Mouse (Mus musculus) kidney, embryonic 14.5 days (tissue): Measurements from ENCODE around the gene Tiprl. TPM values are rescaled to one million over a fixed set of nuclear protein-coding genes. Genes with fewer than 3 reads are reported as not detected.

ENCODE experiments used
- ATAC-seq: fragments of 200-750 bp; cut with Nextera tagmentation; 2 replicates; pipeline ENCODE4 v1.8.0; 2017; ENCODE audit warnings: moderate number of reproducible peaks, mild to moderate bottlenecking, moderate TSS enrichment, moderate library complexity; ENCODE audit not compliant: low FRiP score, low TSS enrichment
- H3K27ac ChIP-seq: fragments of 300-500 bp; sonication (generic); 2 replicates; pipeline ENCODE4 v1.5.1; 2014; ENCODE audit warnings: low read depth, mild to moderate bottlenecking, low read length, moderate library complexity, mixed read lengths
- H3K27me3 ChIP-seq: fragments of 300-500 bp; sonication (generic); 2 replicates; pipeline ENCODE4 v1.6.1; 2014; ENCODE audit warnings: mild to moderate bottlenecking, low read length; ENCODE audit not compliant: control insufficient read depth, insufficient read depth
- H3K36me3 ChIP-seq: fragments of 300-500 bp; sonication (generic); 2 replicates; pipeline ENCODE4 v1.6.1; 2014; ENCODE audit warnings: low read length, mixed read lengths; ENCODE audit not compliant: control insufficient read depth, insufficient read depth
- H3K4me1 ChIP-seq: fragments of 300-500 bp; sonication (generic); 2 replicates; pipeline ENCODE4 v1.6.1; 2014; ENCODE audit warnings: low read length, mixed read lengths; ENCODE audit not compliant: control insufficient read depth, insufficient read depth
- H3K4me2 ChIP-seq: fragments of 300-500 bp; sonication (generic); replicated peaks from 2 replicates; pipeline ENCODE4 v1.6.1; 2014; ENCODE audit warnings: low read depth, mild to moderate bottlenecking, low read length
- H3K4me3 ChIP-seq: fragments of 300-500 bp; sonication (generic); 2 replicates; pipeline ENCODE4 v1.5.1; 2014; ENCODE audit warnings: mild to moderate bottlenecking, low read length
- H3K9ac ChIP-seq: fragments of 300-500 bp; sonication (generic); 2 replicates; pipeline ENCODE4 v1.6.1; 2014; ENCODE audit warnings: low read depth, mild to moderate bottlenecking, low read length, moderate library complexity
- H3K9me3 ChIP-seq: fragments of 300-500 bp; sonication (generic); 2 replicates; pipeline ENCODE4 v1.6.1; 2016; ENCODE audit warnings: low read length; ENCODE audit not compliant: control insufficient read depth
- WGBS: fragments of 180-500 bp; shearing (Covaris S2); extraction: QIAGEN DNeasy Blood & Tissue Kit; methylation state at CpG from one replicate; pipeline ENCODE4 v1.1.7; 2014; 5-methylcytosine and 5-hydroxymethylcytosine counted together
- polyA plus RNA-seq: library from polyadenylated mRNA; unstranded; fragments of >200 nt; fragmentation: Nextera tagmentation; extraction: Ambion mirVana; gene quantifications from 2 replicates; pipeline ENCODE4 v1.2.1, GENCODE M21; 2014

The Tiprl gene
- polyA plus RNA-seq, 1 experiment from 2014 or later: 103 TPM

DNA sequence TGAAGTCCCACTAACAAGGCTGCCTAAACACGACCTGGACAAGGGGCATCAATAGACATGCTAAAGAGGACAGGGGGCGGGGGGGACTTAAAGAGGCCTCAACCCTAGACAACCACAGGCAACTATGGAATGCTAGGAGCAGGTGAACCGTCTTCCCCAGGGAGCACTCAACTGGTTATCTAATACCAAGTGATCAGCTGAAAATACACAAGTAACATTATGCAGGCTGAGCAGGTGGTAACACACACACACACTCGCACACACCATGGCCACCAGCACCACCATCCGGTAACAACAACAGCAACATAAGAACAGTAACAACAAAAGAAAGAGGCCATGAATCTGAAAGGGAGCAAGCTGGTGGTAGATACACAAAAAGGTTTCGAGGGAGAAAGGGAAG is 46.7 kb downstream of the Tiprl start:
- Histone ChIP-seq H3K4me1 (peaks cover 12% of the 10 kb centered on the region), H3K36me3 (peaks cover 3% of the 10 kb centered on the region; the same call in 1 of the 2 replicates), H3K4me2 (no peak overlapping the region), H3K27ac (no peak overlapping the region), H3K27me3 (no peaks in the 10 kb centered on the region), H3K9ac (no peak overlapping the region), H3K9me3 (no peaks in the 10 kb centered on the region), H3K4me3 (no peak overlapping the region)
- ATAC-seq: no peak
- 78% methylated on average over 6 of the region's 6 CpGs for WGBS

DNA sequence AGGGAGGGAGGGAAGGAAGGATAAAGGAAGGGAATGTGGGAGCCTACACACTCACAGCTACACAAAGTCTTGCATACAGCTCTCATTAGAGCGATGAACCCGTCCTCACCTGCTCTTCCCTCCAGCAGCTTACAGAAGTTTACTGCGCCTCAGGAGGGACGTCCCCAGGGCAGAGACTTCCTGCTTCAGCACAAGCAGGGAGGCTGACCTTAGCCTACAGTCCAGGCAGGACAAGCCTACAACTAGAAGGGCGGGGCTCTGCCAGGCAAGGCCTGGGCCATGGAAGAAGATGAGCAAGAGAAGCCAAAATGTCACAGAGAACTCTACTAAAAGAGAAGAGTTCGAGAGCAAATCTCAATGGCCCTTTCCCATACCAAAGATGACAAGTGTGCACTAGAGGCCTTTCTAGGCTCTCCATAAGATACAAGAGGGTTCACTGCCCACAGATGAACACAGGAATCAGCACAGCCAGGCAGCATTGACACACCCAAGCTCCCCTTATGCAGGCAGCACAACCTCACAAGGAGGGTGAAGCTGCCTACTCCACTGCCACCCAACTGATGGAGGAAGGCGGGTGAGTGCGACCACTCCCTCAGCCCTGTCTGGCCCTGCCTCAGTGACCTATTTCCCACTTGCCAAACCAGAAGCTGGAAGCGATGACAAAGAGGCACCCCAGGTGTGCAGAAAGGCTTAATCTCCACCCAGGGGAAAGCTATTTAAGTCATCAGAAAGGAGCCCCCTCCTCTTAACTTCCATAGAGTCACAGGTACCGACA is 47.8 kb downstream of the Tiprl start:
- peaks cover 9% of the 10 kb centered on the region; the same call in 1 of the 2 replicates for H3K36me3 ChIP-seq

DNA sequence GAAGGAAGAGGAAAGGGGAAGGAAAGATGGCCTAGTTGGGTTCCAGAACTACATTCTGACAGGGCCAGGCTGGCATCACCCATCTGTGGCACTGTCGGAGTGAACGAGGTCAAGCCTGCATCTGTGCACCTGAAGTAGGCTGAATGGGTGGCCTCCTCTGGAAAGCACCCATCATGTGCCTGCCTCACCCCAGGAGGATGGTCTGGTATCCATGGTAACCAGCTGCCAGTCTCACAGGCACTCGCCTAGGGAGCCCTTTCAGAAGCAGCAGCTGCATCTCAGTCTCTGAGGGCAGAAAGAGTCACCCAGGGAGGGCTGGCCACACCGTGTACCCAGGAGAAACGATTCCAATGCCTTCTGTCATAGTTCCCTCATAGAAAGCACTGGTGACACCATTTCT is 49.4 kb downstream of the Tiprl start:
- no peak for ATAC-seq
- 69% methylated on average over 5 of the region's 5 CpGs for whole genome bisulfite sequencing
- H3K27ac ChIP-seq: no peak overlapping the region
- H3K36me3 ChIP-seq: peaks cover 15% of the 10 kb centered on the region; the same call in 1 of the 2 replicates
- no peaks in the 10 kb centered on the region for H3K27me3 ChIP-seq
- H3K4me1 ChIP-seq: peaks cover 7% of the 10 kb centered on the region
- H3K9me3 ChIP-seq: no peaks in the 10 kb centered on the region
- H3K4me3 ChIP-seq: no peak overlapping the region
- H3K9ac ChIP-seq: no peak overlapping the region
- H3K4me2 ChIP-seq: no peak overlapping the region

More for the DNA sequence above, 47.8 kb downstream of the Tiprl start:
- WGBS: 74% methylated on average over 10 of the region's 10 CpGs
- no peaks in the 10 kb centered on the region for H3K27me3 ChIP-seq
- H3K27ac ChIP-seq: no peak overlapping the region
- H3K9ac ChIP-seq: no peak overlapping the region
- H3K9me3 ChIP-seq: no peaks in the 10 kb centered on the region
- no peak for ATAC-seq
- no peak overlapping the region for H3K4me2 ChIP-seq
- no peak overlapping the region for H3K4me3 ChIP-seq
- H3K4me1 ChIP-seq: peaks cover 12% of the 10 kb centered on the region

DNA sequence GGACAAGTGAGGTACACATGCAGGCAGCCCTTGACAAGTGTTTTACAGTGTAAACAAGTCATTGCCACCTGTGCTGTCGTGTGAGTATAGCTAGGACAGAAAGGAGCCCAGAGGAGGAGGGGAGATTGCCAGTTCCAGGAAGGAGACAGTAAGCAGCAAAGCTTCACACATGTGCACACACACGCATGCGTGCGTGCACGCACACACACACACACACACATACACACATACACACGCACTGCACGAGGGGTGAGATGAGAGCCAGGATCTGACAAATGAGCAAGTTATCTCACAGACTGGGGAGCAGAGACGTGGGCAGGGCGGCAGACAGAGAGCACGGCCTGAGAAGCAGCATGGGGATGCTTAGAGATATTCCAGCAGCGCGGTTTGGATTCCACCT is 50.3 kb downstream of the Tiprl start:
- no peaks in the 10 kb centered on the region for H3K27me3 ChIP-seq
- ATAC-seq: no peak
- 91% methylated on average over 12 of the region's 12 CpGs for WGBS
- H3K9me3 ChIP-seq: no peaks in the 10 kb centered on the region
- H3K4me1 ChIP-seq: peaks cover 7% of the 10 kb centered on the region
- H3K9ac ChIP-seq: no peak overlapping the region
- H3K4me3 ChIP-seq: no peak overlapping the region
- no peak overlapping the region for H3K4me2 ChIP-seq
- H3K27ac ChIP-seq: no peak overlapping the region
- H3K36me3 ChIP-seq: peaks cover 17% of the 10 kb centered on the region; the same call in 1 of the 2 replicates

DNA sequence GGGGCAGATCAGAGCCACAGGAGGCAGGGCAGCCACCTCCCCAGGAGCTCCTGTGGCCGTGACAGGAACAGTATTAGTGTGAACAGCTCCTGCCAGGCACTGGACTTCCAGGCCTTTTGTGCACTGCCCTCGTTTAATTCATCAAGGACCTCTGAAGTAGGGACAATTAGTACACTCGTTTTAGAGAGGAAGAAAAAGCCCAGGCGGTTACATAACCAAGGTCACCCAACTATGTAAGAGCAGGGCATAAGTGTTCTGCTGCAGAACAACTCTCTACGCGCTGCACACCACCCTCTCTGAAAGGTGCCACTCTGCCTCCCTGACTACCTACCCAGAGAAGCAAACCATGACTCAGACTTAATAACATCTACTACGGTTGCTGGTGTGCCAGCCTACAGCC is 51.7 kb downstream of the Tiprl start:
- WGBS: 68% methylated on average over 7 of the region's 7 CpGs
- Histone ChIP-seq H3K36me3 (peaks cover 20% of the 10 kb centered on the region; the same call in 1 of the 2 replicates), H3K9me3 (no peaks in the 10 kb centered on the region), H3K27me3 (no peaks in the 10 kb centered on the region), H3K4me2 (no peak overlapping the region), H3K27ac (no peak overlapping the region), H3K4me3 (no peak overlapping the region), H3K9ac (no peak overlapping the region), H3K4me1 (peaks cover 7% of the 10 kb centered on the region)
- no peak for ATAC-seq

DNA sequence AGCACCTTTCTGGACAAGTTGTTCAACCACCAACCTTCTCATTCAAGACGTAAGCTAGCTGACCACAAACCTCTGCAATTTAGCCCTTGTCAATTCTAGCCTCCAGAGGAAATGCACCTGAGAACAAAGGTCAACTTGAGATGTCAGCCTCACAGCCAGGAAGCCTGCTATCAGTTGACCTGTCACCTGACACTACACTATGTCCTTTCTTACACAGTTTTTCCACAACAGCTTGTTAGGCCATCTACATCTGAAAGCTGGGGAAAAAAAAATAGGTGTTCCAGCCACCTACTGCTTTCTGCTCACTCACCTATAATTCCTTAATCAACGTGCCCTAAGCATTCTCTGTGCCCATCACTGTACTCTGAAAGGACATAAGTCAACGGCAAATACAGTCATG is 52.6 kb downstream of the Tiprl start:
- Histone ChIP-seq H3K27me3 (no peaks in the 10 kb centered on the region), H3K4me1 (peaks cover 6% of the 10 kb centered on the region), H3K4me3 (no peak overlapping the region), H3K27ac (no peak overlapping the region), H3K9ac (no peak overlapping the region), H3K36me3 (peaks cover 20% of the 10 kb centered on the region; the same call in 1 of the 2 replicates), H3K4me2 (no peak overlapping the region), H3K9me3 (no peaks in the 10 kb centered on the region)
- 83% methylated on average over 3 of the region's 3 CpGs for WGBS
- ATAC-seq: no peak

DNA sequence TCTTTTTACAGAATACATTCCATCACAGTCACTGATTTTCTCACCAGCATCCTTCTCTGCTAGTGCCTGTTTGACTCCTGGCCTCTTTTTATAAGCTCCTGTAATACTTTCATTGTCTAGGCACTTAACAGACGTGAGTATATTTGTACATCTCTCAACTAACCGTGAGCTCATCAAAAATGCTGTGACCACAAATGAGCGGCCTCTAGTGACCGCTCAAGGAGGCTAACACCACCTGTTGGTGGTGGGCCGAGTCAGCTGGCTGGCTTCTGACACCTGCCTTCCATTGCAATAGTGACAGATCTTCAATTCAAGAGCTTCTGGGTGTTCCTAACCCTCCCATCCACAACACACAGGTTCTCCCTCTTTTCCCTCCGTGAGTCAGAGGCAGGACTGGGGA is 53.4 kb downstream of the Tiprl start:
- H3K36me3 ChIP-seq: peaks cover 20% of the 10 kb centered on the region; the same call in 1 of the 2 replicates
- ATAC-seq: no peak

DNA sequence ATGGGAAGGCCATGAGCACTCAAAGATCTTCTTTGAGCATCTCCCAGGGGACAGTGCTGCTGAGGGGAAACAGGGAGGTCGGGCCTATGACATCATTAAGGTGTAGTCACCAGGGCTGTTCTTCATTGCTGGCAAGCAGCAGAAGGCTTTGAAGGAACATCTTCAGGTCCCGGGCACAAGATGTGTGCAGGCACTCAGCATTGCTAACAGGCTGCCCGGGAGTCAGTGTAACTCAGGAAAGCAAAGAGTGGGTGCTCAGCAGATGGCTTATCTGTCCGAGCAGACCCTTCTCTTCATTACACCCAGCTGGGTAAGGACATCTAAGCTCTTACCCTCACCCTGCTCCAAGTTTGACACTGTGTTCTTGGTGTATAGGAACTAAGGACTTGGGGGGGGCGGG is 57.5 kb downstream of the Tiprl start:
- Histone ChIP-seq H3K4me1 (no peaks in the 10 kb centered on the region), H3K27ac (no peak overlapping the region), H3K4me2 (no peak overlapping the region), H3K36me3 (peaks cover 28% of the 10 kb centered on the region; the same call in 1 of the 2 replicates), H3K9me3 (no peaks in the 10 kb centered on the region), H3K27me3 (no peaks in the 10 kb centered on the region), H3K4me3 (no peak overlapping the region), H3K9ac (no peak overlapping the region)
- 90% methylated on average over 5 of the region's 5 CpGs for WGBS
- no peak for ATAC-seq

More for the DNA sequence above, 53.4 kb downstream of the Tiprl start:
- Histone ChIP-seq H3K9ac (no peak overlapping the region), H3K9me3 (no peaks in the 10 kb centered on the region), H3K4me2 (no peak overlapping the region), H3K4me1 (no peaks in the 10 kb centered on the region), H3K27me3 (no peaks in the 10 kb centered on the region), H3K4me3 (no peak overlapping the region), H3K27ac (no peak overlapping the region)
- WGBS: 77% methylated on average over 6 of the region's 6 CpGs

DNA sequence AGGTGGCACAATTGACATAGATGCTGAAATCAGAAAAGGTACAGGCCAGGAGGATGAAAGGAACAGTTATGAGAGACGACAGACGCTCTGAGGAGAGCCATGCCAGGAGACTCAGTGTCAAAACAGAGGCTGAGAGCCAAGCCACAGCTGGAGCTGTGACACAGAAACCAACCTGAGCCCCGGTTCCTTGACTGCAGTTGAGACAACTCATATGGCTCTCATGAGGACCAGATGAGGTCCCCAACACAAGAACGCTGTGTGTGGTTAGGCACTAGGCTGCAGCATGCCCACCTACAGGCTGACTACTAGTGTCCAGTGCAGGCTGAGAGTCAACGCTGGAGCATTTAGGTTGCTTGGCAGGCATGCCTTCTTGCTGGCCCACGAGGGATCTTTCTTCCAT is 58.7 kb downstream of the Tiprl start:
- Histone ChIP-seq H3K4me2 (no peak overlapping the region), H3K9ac (no peak overlapping the region), H3K27ac (no peak overlapping the region), H3K4me3 (no peak overlapping the region), H3K9me3 (no peaks in the 10 kb centered on the region), H3K27me3 (no peaks in the 10 kb centered on the region), H3K4me1 (no peaks in the 10 kb centered on the region), H3K36me3 (peaks cover 22% of the 10 kb centered on the region; the same call in 1 of the 2 replicates)
- 78% methylated on average over 6 of the region's 6 CpGs for WGBS
- no peak for ATAC-seq
